Mouse (Mus musculus) layer of hippocampus, adult 9-11 months (tissue): Measurements from ENCODE around the gene Nova2.
A peak's percentile ranks its signal among the peaks of the same experiment; 100 is the strongest.

Experiments
- DNase-seq: peaks from one replicate; pipeline ENCODE4 v3.0.0; 2022

Nova2 gene

DNA sequence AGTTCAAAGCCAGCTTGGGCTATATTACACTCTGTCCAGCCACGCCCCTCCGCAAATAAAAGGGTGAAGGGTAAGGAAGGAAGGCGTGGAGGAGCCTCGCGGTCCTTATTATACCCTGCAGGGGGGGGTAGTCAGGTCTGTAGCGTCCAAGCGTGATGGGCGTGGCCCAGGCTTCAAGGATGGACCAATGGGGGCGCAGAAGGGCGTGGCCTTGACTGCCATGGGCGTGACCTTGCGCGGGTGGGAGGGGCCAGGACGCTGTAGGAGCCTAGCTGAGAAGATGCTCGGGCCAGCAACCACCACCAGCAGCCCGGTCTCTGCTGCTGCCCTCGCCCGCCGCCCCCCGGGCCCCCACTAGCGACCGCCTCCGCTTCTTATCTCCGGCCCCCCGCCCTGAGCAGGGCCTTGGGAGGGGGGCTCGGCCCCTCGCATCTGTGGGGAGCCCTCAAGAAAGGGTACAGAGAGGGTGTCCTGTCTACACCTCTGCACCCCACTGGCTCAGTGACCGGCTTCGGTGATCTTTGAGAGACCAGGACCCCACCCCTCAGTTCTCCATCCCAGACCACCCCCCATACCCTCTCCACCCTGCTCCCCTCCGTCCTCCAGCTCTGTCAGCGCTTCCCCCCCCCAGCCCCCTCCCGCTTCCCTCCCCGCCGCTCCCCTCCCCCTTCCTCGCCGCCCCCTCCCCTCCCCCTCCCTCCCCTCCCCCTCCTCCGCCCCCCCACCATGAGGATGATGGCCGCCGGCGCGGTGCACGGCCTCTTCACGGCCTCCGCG is at the start of gene Nova2:
TSS of gene Nova2 (plus strand) at position 727 of the 777 bp plus-strand sequence.
- DNase-seq = peak; percentile 97

DNA sequence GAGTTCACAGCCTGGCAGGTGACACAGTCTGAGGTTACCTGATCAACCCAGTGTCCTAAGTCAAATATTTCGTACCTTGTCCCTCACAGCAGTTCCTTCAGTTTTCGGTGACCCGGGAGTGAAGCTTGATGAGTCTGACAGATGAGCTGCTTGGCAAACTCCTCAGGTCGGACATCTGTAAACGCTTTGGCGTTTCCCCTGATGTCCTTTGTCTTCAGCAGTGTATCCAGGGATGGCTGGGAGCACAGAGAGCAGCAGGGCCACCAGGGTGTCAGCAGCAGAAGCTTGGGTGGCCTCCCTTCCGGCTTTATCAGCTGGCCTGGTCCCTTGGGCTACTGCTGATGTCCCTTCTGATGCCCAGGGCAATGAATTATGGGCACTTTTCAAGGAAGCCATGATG is 47.0 kb upstream of the Nova2 start:
- DNase-seq = no peak

- DNase-seq = no peak
These were observed 41.5 kb upstream of the Nova2 start for GRCm38 (mm10) chr7:18883991-18884744.

DNA sequence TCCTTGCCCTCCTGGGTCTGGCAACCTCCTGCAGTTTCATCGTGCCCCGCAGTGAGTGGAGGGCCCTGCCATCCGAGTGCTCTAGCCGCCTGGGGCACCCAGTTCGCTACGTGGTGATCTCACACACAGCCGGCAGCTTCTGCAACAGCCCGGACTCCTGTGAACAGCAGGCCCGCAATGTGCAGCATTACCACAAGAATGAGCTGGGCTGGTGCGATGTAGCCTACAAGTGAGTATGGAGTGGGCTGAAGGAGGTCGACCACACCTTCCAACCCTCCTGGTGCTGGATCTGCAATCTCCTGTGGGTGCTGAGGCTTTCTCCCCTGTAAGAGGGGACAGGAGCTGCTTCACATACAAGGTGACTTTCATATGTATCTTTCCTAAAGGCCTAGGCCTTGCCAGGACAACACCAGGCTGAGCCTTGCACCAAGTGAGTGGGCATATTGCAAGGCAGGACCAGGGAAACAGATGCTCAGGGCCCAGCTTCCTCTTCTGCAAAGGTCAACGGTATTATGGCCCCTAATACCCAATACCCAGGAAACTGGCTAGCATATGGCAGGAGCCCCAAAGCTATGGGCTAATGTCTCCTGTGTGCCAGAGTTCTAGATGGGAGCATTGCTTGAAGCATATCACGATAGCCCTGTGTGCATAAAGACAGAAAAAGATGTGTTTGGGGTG is 40.8 kb upstream of the Nova2 start:
- no peak for DNase-seq

GRCm38 (mm10) chr7:18886963-18887362 is 38.7 kb upstream of the Nova2 start:
- DNase-seq = no peak

- no peak for DNase-seq
These were observed 34.8 kb upstream of the Nova2 start for GRCm38 (mm10) chr7:18890848-18891247.

- DNase-seq = peak; percentile 87
These were observed 33.7 kb upstream of the Nova2 start for GRCm38 (mm10) chr7:18891872-18892599.

- DNase-seq = no peak
These were observed 32.7 kb upstream of the Nova2 start for GRCm38 (mm10) chr7:18893009-18893408.

DNA sequence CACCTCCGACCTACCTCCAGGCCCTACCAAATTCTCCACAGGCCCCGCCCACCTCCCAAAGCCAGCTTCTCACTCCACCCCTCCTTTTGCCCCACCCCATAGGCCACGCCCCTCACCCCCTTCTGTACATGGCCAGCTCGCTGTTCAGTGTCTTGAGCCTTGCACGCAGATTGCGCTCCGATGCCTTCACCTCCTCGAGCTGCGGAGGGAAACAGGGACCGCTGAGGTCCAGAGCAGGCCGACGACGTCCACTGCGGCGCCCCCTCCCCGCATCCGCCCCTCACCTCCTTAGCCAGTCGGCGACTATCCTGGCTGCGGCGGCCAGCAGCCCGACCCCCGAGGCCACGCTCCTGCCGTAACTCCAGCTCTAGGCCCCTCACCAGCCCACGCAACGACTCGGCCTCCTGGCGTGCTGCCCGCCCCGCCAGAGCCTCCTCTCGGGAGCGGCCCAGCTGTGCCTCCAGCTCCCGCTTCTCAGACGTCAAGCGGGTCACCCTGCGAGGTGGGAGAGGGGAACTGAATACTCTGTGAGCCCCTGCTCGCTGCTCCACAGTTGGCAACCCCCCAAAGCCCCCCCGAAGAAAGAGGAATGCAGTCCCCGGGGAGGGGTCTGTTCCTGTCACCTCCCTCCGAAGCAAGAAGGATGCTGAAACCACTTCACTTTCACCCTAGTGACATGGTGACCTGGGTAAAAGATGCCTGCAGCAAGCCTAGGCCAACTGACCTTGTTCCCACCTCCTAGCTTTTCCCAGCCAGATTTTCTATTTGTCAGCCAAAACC is 31.8 kb upstream of the Nova2 start:
- DNase-seq = peak; percentile 34

GRCm38 (mm10) chr7:18896536-18896935 is 29.2 kb upstream of the Nova2 start:
- no peak for DNase-seq

GRCm38 (mm10) chr7:18900513-18900912 is 25.2 kb upstream of the Nova2 start:
- no peak for DNase-seq

DNA sequence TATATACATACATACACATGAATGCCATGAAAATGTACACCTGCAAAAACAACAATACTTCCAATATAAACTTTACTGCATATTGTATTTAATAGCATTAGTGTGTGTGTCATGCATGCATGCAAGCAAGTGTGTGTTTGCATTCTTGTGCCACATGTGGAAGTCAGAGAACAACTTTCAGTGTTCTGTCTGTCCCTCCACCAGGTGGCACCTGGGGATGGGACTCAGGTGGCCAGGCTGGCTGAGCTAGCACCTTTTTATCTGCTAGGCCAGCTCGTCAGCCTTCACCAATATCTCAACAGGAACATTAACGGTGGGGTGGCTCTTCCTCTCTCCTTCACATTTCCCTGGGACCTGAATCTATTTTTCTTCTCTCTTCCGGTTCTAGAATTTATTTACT is 23.2 kb upstream of the Nova2 start:
- DNase-seq = no peak

DNA sequence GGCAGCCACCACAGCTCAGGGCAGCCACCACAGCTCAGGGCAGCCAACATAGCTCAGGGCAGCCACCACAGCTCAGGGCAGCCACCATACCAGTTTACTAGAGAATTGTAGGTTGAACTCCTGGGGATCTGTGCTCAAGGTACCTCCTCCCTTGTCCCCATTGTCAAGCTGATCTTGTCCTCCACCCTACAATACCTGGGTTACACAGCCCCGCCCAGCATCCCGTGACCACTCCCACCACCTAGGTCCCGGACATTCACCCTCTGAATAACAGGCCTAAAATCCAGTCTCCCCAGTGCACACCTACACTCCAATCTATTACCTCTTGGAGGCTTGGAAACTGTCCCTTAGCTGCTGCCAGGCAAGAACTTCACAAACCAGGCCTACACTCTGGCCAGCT is 20.7 kb upstream of the Nova2 start:
- no peak for DNase-seq

DNA sequence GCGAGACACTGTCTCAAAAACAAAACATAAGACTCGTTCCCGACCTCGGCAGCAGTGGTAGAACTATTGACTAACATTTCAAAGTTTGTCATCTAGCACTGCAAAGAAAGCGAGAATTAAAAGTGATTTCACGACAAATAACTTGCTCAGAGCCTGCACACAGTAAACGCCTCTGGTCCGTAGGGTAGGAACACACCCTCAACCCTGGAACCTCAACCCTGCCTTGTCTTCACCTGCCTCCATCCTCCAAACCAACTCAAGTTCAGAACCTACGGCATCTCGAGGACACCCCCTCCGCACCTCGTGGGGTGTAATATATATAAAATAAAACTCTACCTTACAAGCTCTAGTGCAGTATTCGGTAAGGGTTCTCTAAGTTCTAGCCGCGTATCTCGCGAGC is 15.9 kb upstream of the Nova2 start:
- no peak for DNase-seq

DNA sequence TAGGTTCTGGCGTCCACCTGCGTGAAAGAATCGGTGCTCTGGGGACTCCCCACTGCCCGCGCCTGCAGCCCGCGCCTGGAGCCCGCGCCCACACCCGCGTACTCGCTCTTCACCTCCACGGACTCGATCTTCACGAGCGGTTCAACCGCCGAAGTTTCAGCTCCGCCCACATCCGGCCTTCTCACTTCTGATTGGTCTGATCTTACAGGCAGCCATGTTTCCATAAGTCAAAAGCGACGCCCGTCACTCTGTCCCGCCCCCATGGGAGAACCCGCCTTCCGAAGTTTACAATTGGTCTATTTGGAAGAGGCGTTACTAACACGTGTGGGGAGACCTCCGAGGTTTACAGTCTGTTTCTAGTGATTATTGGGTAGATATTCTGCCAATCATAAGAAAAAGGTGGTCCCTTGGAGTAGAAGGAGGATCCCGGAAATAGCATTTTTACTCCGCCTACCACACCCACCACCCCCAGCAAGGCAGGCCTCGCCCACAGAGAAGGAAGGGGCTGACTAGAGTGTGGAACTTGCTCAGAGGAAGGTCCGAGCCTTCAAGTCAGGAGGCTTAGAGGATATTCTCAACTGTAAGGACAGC is 15.4 kb upstream of the Nova2 start, which contains the start of gene Ccdc61:
TSS of gene Ccdc61 (minus strand) at position 175 of the 591 bp plus-strand sequence.
- DNase-seq = peak; percentile 99

GRCm38 (mm10) chr7:18916254-18916653 is 9.4 kb upstream of the Nova2 start:
- DNase-seq = no peak

- peak; percentile 32 for DNase-seq
These were observed 7.8 kb upstream of the Nova2 start for GRCm38 (mm10) chr7:18917931-18918330.

GRCm38 (mm10) chr7:18921069-18921468 is 4.6 kb upstream of the Nova2 start:
- DNase-seq = peak; percentile 86

DNA sequence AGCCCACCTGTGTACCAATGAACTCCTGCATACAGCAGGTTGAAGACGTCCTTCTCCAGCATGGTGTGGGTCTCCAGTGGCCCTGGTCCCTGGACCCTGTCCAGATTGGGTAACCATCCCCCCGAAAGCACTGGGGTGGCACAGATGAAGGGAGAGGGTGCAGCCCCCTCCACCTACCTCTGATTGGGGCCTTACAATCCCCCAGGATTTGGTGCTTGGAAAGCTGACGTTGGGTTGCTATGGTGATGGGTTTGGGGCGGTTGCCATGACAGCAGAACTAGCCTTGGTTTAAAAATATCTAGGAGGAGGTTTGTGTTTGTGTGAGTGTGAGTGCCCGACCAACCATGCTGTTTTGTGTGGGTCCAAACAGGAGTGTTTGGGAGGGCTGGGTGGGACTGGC is 2.9 kb upstream of the Nova2 start:
- peak; percentile 94 for DNase-seq

GRCm38 (mm10) chr7:18923267-18923666 is 2.4 kb upstream of the Nova2 start:
- DNase-seq = peak; percentile 69

GRCm38 (mm10) chr7:18923711-18924191 is 1.9 kb upstream of the Nova2 start:
- peak; percentile 53 for DNase-seq
